Mouse (Mus musculus): ENCODE results near the gene Txndc9.
"Not testable (repeated sequence)": the region's sequence is repeated elsewhere in the genome, so short reads cannot be mapped to it uniquely, and the experiment has no call there.

Gene Txndc9

GRCm38 (mm10) chr1:37997867-37998266 lies at the start of gene Txndc9, which contains the start of gene Eif5b:
TSS of gene Txndc9 (minus strand) at chr1:37997893.
TSS of gene Eif5b (plus strand) at chr1:37998010.
- CTCF ChIA-PET = no interaction called here

- CTCF ChIA-PET = no interaction called here
Measured at GRCm38 (mm10) chr1:38038898-38039297, 41.2 kb upstream of the Txndc9 start.

DNA sequence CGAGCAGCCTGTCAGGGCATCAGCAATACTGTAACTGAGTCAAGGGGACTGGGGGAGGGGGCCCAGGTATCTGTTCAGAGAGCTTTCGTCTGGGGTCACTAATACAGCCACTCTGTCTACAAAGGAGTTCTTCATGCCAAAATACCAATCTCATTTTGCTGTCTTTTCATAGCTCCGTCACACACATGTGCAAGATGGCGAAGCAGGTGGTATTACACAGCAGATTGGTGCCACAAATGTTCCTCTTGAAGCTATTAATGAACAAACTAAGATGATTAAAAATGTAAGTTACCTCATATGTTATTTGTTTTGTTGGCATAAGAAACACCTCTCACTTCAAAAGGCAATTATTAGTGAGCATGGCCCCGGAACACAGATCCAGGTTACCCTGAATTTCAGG lies 39.7 kb upstream of the Txndc9 start:
- CTCF ChIA-PET = no interaction called here

DNA sequence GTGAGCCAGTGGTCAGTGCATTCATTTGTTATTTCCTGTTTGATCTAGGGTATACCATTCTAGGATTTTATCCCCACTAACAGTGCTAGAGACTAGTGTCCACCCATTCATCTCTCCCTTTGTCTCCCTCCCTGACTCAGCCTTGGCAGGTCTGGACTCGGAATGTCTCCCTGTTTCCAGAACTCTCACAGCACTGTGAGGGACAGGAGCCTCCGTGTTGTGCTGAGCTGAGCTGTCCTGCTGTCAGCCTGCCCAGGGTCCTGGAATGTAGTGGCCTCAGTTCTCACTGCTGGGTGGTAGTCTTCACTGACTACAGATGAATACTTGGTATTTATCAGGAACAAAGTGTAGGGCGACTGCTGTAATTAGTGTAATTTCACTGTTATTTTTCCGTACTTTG lies 37.8 kb upstream of the Txndc9 start:
- CTCF ChIA-PET = no interaction called here

- CTCF ChIA-PET = no interaction called here
Measured at GRCm38 (mm10) chr1:38031391-38031790, 33.7 kb upstream of the Txndc9 start.

DNA sequence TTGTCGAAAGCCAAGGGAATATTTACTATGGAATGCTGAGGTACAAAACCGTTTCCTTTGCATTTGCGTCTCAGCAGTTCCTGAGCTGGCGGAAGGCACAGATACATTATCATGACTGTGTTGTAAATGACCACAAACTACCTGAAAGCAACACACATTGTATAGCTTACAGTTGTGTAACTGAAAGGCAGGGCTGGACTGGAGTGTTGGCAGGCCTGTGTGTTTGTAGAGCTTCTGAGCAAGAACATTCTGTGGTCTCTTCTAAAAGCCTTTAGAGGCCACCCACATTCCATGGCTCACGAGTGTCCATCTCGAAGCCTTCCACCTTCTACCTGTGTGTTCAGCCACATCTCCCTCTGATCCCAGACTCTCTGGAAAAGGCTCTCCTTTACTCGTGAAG lies 29.6 kb upstream of the Txndc9 start:
- CTCF ChIA-PET = no interaction called here

- CTCF ChIA-PET = no interaction called here
Measured at GRCm38 (mm10) chr1:38014551-38015203, 17.0 kb upstream of the Txndc9 start.

- CTCF ChIA-PET = no interaction called here
Measured at GRCm38 (mm10) chr1:38012509-38012908, 14.8 kb upstream of the Txndc9 start.

DNA sequence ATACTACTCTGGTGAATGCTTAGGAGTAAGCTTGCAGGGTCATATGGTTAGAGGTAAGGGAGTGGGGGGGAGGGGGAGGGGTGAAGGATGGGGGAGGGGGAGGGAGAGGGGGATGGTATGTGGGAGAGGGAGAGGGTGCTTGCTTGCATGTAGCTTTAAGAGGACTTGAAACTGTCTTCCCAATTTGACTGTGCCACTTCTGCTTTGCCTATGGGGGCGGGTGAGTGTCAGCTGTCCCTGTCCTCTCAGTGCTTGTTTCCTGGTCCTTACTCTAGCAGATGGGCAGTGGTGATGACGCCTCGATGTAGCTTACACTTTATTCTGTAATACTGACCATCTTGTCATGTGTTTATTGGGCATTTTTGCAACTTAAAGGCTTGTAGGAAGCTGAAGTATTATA lies 14.4 kb upstream of the Txndc9 start:
- CTCF ChIA-PET = no interaction called here

- CTCF ChIA-PET = no interaction called here
Measured at GRCm38 (mm10) chr1:38011647-38012046, 14.0 kb upstream of the Txndc9 start.

DNA sequence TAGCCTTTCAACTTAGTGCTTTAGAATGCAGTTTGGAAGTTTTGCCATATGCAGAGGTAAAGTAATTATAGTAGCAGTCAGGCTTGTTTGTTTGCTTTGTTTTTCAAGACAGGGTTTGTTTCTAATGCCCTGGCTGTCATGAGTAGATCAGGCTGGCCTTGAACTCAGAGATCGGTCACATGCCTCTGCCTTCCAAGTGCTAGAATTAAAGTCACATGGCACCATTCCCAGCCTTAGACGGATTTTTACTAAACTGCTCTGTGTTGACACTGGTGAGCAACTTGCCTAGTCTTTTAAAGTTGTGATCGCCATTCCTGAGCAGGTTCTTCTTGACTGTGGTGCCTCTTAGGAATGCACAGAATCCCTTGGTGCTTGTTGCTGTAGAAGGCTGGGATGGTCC lies 9.0 kb upstream of the Txndc9 start:
- CTCF ChIA-PET = no interaction called here

GRCm38 (mm10) chr1:38003046-38003445 lies 5.4 kb upstream of the Txndc9 start:
- CTCF ChIA-PET = no interaction called here

DNA sequence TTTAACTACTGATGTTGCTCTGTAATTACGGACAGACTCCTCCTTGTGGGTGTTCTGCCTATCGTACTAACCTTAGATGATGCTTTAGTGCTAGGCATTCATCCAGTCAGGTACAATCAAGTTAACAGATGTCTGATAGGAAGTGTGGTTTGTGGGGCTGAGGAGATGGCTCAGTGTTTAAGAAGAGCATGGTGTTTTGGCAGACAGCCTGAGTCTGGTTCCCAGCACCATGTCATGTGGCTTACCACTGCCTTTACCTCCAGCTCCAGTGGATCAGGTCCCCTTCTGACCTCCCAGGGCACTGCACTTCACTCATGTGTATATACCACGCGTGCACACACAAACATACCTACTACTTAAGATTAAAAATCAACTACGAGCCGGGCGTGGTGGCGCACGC lies 4.3 kb upstream of the Txndc9 start:
- CTCF ChIA-PET = no interaction called here

DNA sequence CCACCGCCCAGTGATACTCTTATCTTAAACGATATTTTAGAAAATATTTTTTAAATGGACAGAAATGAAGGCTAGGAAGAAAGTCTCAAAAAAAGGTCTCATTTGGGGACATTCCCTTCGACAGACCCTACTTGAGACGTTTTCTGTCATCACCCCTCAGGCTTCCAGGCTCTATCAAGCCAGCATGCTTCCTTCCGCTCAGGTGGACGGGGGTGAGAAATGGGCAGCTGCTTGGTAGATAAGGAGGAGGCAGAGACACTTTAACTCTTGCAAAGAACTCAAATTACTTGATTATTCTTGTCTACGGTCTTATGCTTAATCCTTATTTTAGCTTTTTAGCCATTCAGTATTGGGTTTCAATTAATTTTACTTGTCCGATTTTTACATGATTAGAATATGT lies 3.2 kb upstream of the Txndc9 start:
- CTCF ChIA-PET = no interaction called here

GRCm38 (mm10) chr1:37999552-37999951 lies 1.9 kb upstream of the Txndc9 start:
- CTCF ChIA-PET = interaction anchor here (0.7 kb wide), 1 partner anchor 82 kb away, joined by 4 read pairs; no protein-coding TSS in a partner anchor

- CTCF ChIA-PET = interaction anchor here (0.7 kb wide), 2 partner anchors 81 to 1246 kb away, joined by 9 to 10 read pairs; no protein-coding TSS in a partner anchor
Measured at GRCm38 (mm10) chr1:37998371-37999199, 892 bp upstream of the Txndc9 start.

DNA sequence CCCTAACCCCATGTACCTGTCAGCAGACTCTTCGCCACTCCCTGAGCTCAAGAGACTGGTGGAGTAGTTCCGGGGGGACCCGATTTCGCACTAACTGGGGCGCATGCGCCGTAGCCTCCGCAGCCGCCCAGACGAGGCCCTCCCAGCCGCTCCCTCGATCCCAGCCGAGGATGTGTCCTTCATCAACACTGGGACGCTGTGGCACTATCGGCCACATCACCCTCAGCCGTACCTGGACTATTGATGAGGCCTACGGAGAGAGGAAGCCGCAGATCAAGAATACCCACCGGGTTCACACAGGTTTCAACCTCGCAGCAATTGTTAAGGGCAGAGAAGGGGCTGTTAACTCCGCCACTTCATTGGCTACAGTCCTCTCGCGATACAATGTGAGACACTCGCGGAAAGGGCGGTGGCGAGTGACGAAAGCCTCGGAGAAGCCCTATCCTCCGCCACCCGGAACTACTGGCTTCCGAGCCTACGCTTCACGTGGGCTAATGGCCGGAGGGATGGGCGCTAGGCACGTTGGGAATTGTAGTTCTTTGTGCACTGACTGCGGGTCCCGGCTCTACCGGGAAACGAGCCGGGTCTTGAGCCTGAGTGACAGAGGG lies 712 bp downstream of the Txndc9 start:
- CTCF ChIA-PET = no interaction called here

- CTCF ChIA-PET = interaction anchor here (0.6 kb wide), 1 partner anchor 332 kb away, joined by 3 read pairs; no protein-coding TSS in a partner anchor
Measured at GRCm38 (mm10) chr1:37996226-37996625, 1.5 kb downstream of the Txndc9 start.

DNA sequence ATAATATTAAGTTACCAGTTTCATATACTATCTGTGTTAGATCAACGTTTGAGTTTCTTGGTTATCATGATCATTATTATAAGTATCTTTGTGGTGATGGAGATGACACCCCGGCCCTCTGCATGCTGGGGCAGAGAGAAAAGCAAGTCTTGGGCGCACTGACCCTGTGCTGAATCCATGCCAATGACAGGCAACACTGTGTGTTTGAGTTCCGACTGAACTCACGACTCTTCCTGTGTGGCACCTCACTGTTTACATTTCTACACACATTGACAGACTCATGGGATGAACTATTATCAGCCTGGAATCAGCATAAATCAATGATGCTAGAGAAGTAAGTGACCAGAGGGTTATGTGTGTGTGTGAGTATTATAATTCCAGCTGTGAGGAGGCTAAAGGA lies 9.8 kb downstream of the Txndc9 start:
- CTCF ChIA-PET = no interaction called here

GRCm38 (mm10) chr1:37985764-37986323 lies 11.8 kb downstream of the Txndc9 start:
- CTCF ChIA-PET = interaction anchor here (0.5 kb wide), 1 partner anchor 86 kb away, joined by 3 read pairs; no protein-coding TSS in a partner anchor

- CTCF ChIA-PET = no interaction called here
Measured at GRCm38 (mm10) chr1:37984326-37984725, 13.4 kb downstream of the Txndc9 start.

DNA sequence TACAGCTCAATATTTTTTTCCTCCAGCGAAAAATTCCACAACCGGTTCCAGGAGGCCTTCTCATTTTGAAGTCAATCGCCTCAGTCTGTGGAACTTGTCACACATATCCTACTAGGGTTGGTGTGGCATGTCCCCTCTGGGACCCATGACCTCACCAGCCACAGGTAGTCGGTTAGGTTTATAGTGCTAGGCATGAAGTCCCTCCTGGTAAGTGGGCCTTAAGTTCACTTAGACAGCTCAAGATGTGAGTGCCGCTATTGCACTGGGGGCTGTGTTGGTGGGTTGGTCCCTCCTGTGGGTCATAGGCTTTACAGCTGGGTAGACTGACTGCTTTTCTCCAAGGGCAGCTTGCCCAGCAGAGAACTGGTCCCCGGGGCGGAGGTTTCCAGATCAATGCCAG lies 20.4 kb downstream of the Txndc9 start:
- CTCF ChIA-PET = no interaction called here

DNA sequence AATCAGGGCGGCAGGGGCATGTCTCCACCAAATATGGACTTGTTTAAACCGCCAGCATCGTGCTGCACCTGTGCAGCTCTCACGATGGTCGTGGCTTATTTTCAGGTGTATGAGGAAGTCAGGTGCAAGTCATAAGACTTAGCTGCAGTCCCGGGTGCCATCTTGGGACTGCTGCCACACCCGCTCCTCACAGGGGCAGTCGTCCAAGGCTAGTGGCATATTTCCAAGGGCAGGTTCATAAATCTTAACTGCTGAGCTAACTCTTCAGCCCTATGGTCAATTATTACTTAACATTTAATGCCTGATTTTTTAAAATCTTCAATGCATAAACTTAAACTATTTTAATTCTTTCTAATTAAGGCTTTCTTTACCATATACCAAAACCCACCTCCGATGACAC lies 21.0 kb downstream of the Txndc9 start:
- CTCF ChIA-PET = not testable (repeated sequence)
